Mouse (Mus musculus) cerebellum, adult 18-20 months (tissue): ENCODE measurements around the gene Ttll1.

Experiments
- DNase-seq, 2 experiments: peaks; one replicate each; pipeline ENCODE4 v3.0.0; 2021

The Ttll1 gene

GRCm38 (mm10) chr15:83510805-83511405 is at the start of gene Ttll1:
Gene Ttll1, minus strand, starts transcription at chr15:83510893.
- peak; percentile 91 to 94 for DNase-seq

GRCm38 (mm10) chr15:83555161-83555974 is 44.7 kb upstream of the Ttll1 start:
- DNase-seq: peak; percentile 81 to 89

- DNase-seq: no peak
Observed at GRCm38 (mm10) chr15:83553831-83554230, 43.1 kb upstream of the Ttll1 start.

GRCm38 (mm10) chr15:83550137-83550536 is 39.4 kb upstream of the Ttll1 start:
- no peak for DNase-seq

GRCm38 (mm10) chr15:83547144-83547543 is 36.5 kb upstream of the Ttll1 start:
- DNase-seq: no peak

GRCm38 (mm10) chr15:83546029-83546428 is 35.3 kb upstream of the Ttll1 start:
- no peak for DNase-seq

- no peak for DNase-seq
Observed at GRCm38 (mm10) chr15:83541647-83542287, 31.1 kb upstream of the Ttll1 start.

GRCm38 (mm10) chr15:83539905-83540304 is 29.2 kb upstream of the Ttll1 start:
- DNase-seq: no peak

- no peak for DNase-seq
Observed at GRCm38 (mm10) chr15:83538855-83539254, 28.2 kb upstream of the Ttll1 start.

- no peak for DNase-seq
Observed at GRCm38 (mm10) chr15:83535890-83536231, 25.2 kb upstream of the Ttll1 start.

GRCm38 (mm10) chr15:83534960-83535889 is 24.5 kb upstream of the Ttll1 start:
- DNase-seq: no peak

- DNase-seq: no peak
Observed at GRCm38 (mm10) chr15:83532606-83533005, 21.9 kb upstream of the Ttll1 start.

- DNase-seq: no peak
Observed at GRCm38 (mm10) chr15:83531961-83532469, 21.3 kb upstream of the Ttll1 start.

GRCm38 (mm10) chr15:83530688-83531087 is 20.0 kb upstream of the Ttll1 start:
- DNase-seq: no peak

GRCm38 (mm10) chr15:83530233-83530632 is 19.5 kb upstream of the Ttll1 start:
- no peak for DNase-seq

GRCm38 (mm10) chr15:83529765-83530164 is 19.1 kb upstream of the Ttll1 start:
- no peak for DNase-seq

- no peak for DNase-seq
Observed at GRCm38 (mm10) chr15:83528892-83529291, 18.2 kb upstream of the Ttll1 start.

GRCm38 (mm10) chr15:83527747-83528146 is 17.1 kb upstream of the Ttll1 start:
- no peak for DNase-seq

- DNase-seq: no peak
Observed at GRCm38 (mm10) chr15:83527092-83527437, 16.4 kb upstream of the Ttll1 start.

- no peak for DNase-seq
Observed at GRCm38 (mm10) chr15:83526424-83527091, 15.9 kb upstream of the Ttll1 start, which contains the start of gene Bik. Gene Bik, plus strand, starts transcription at chr15:83526862.

- no peak for DNase-seq
Observed at GRCm38 (mm10) chr15:83524333-83524729, 13.6 kb upstream of the Ttll1 start.
